Mouse (Mus musculus) splenic B cell, adult 2 months (primary cell): ENCODE measurements around the gene Ccdc122.
"Not testable (repeated sequence)": the region's sequence is repeated elsewhere in the genome, so short reads cannot be mapped to it uniquely, and the experiment has no call there.

Source experiments
- DNase-seq: peaks from one replicate; pipeline ENCODE4 v3.0.0-alpha.2; 2011; ENCODE audit warnings: low read depth, low spot score
- H3K27me3 ChIP-seq: 2 replicates; pipeline ENCODE4 v1.6.1; 2012; ENCODE audit warnings: mild to moderate bottlenecking, low read length, moderate library complexity, mixed read lengths; ENCODE audit not compliant: control insufficient read depth, poor library complexity, insufficient read depth, severe bottlenecking
- H3K36me3 ChIP-seq: 2 replicates; pipeline ENCODE4 v1.6.1; 2012; ENCODE audit warnings: mild to moderate bottlenecking, low read length, moderate library complexity, mixed read lengths; ENCODE audit not compliant: control insufficient read depth, poor library complexity, insufficient read depth, severe bottlenecking

Gene Ccdc122

DNA sequence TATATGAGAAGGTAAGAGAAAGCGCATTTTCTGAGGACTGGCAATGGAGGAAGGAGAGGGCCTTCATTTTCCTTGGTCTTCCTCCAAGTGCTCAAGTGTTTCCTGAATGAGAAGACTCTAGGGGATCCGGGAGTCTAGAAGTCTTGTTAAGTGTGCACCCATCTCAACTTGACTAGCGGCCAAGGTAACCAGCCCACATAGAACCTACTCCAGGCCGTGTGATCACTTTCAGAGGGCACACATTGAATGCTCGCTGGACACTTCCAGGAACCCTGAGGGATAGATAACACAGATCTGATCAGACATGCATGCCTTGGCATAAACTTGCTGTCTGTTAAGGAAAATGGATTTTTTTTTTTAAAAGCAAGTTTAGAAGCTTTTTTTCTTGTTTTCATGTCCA, 758 bp downstream of the Ccdc122 start:
- Histone ChIP-seq H3K36me3 (no peaks in the 10 kb centered on the region), H3K27me3 (no peaks in the 10 kb centered on the region)
- peak; percentile 15 for DNase-seq

DNA sequence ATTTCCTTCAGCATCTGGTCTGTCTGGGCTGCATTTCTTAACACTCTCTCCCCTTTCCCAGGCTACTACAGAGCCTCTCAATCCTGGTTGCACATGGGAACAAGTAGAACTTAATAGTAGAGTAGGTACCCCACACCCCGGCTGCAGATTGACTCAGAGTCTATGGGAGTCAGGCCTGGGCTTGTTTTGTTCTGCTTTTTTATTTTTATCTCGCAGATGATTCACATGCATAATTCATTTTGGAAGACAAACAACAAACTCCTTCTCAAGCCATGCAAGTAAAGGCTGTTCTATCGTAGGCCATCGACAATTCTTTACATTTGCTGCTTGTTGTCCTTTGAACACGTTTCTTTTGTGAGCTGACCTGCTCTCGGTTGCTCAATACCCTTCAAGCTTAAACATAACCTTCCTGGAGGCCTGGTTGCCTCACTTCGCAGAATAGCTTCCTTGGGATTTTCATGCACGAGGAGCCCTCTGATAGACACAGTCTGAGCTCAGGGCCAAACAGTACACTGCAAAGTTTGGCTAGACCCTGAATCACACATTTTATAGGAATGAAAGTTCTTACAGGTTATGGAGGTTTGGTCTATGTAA, 1.4 kb downstream of the Ccdc122 start:
- H3K36me3 ChIP-seq: no peaks in the 10 kb centered on the region
- DNase-seq: peak; percentile 17
- H3K27me3 ChIP-seq: no peaks in the 10 kb centered on the region

DNA sequence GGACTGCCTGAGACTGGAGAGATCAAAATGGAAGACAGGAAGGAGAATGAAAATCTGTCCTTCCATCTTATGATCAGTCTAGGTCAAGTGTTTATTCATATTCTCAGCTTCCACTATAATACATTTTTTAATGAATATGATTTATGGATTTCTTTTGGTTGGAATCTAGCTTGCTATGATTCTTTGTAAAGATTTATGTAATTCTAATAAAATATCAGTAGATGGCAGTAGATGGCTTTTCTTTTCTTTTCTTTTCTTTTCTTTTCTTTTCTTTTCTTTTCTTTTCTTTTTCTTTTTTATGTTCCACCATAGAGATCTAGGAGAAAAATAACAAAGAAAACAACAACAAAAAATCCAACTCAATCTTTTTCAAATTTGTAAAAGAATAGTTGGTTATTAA, 16.7 kb downstream of the Ccdc122 start:
- no peaks in the 10 kb centered on the region for H3K36me3 ChIP-seq
- DNase-seq: no peak
- no peaks in the 10 kb centered on the region for H3K27me3 ChIP-seq

DNA sequence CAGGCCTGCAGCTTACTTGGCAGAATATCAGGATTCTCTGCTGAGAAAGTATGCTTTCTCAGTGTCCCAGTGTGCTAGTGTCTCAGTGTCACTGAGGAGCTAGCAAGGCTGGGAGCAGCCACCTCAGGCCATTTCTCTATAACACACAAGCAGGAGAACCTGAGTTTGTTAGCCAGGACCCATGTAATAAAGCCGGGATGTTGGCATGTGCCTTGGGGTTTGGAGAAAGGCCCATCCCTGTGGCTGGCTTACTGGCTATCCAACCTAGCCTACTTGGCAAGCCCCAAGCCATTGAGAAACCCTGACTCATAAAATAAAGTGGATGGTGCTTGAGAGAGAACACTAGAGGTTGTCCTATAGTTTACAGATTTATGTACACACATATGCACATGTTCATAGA, 32.8 kb downstream of the Ccdc122 start:
- Histone ChIP-seq H3K27me3 (no peaks in the 10 kb centered on the region), H3K36me3 (no peaks in the 10 kb centered on the region)
- no peak for DNase-seq

DNA sequence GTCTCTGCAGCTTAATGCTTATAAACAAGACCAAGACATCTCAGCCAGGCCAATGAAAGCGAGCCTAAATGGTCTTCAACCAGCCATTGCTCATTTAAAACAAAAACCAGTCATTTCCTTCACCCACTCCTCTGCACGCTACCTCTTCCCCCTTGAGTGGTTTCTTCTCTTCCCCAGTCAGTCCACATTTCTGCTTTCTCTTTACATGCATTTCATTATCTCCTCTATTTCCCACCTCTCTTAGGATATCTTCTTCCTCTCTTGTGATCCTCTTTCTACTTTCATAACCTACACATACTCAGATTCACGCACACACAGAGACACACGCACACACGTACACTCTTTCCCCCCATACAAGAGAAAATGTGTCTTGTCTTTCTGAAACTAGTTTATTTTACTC, 44.7 kb downstream of the Ccdc122 start:
- DNase-seq: peak; percentile 25
- Histone ChIP-seq H3K36me3 (no peaks in the 10 kb centered on the region), H3K27me3 (no peaks in the 10 kb centered on the region)

DNA sequence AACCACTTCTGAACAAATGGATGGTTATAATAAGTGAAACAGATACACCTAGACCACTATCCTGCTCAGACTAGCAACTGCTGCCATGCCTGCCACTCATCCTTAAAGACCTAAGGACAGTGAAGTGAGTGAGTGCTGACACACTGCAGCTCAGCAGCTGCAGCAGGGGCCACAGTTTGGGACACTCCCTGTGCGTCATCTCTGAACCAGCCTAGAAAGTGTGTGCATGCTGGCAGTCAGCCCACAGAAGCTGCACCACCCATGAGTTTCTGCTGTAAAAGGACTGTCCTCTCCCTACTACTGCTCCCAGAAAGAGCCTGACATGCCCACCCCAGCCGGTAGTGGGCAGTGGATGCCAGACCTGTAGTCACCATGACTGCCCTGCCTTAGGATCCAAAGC, 63.7 kb downstream of the Ccdc122 start:
- no peaks in the 10 kb centered on the region for H3K36me3 ChIP-seq
- no peaks in the 10 kb centered on the region for H3K27me3 ChIP-seq
- no peak for DNase-seq

DNA sequence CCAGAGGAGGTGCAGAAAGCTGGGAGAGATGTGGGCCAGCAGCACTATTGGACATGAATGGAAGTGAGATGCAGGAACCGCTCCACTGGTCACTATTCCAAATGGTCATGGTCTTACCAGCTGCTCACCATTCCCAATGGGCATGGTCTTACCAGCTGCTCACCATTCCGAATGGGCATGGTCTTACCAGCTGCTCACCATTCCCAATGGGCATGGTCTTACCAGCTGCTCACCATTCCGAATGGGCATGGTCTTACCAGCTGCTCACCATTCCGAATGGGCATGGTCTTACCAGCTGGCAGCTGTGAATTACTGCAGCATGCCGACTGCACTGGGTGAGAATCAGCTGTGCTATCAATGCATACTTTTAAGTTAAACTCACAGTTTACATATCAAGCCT, 74.0 kb downstream of the Ccdc122 start:
- H3K27me3 ChIP-seq, DNase-seq, H3K36me3 ChIP-seq: not testable (repeated sequence)

DNA sequence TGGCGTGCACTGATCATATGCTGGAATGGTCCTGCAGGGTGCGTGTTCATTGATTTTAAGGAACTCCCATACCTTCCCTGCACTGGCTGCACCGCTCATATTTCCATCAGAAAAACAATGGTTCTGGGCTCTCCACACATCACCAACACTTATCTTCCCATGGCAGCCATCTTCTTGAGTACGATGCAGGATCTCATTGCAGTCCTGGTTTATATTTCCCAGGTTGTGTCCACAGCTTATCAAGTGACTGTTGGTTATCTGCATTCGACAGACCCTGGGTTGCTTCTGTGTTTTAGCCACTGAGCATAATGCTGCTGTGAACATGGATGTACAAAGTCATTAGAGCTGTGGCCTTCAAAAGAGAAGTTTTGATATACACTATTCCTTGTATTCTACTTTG, 94.0 kb downstream of the Ccdc122 start:
- Histone ChIP-seq H3K36me3 (no peaks in the 10 kb centered on the region), H3K27me3 (no peaks in the 10 kb centered on the region)
- no peak for DNase-seq

DNA sequence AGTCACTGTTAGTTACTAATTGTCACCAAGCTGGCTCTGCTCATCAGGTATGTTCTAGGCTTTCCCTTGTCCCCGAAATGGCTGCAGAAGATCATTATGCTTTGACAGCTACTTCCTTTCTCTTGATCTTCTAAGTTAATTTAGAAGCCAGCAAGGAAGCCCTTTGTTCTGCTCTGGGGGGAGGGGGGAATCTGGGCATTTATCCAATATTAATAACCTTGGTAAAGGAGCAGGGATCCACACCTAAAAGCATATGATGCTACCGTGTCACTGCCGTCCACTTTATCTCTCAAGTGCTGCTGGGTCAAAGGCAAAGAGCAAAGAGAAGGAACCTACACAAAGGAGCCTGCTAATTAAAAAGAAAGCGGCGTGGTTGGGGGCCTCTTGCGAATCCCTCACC, 100.4 kb downstream of the Ccdc122 start:
- no peak for DNase-seq
- Histone ChIP-seq H3K36me3 (no peaks in the 10 kb centered on the region), H3K27me3 (no peaks in the 10 kb centered on the region)

DNA sequence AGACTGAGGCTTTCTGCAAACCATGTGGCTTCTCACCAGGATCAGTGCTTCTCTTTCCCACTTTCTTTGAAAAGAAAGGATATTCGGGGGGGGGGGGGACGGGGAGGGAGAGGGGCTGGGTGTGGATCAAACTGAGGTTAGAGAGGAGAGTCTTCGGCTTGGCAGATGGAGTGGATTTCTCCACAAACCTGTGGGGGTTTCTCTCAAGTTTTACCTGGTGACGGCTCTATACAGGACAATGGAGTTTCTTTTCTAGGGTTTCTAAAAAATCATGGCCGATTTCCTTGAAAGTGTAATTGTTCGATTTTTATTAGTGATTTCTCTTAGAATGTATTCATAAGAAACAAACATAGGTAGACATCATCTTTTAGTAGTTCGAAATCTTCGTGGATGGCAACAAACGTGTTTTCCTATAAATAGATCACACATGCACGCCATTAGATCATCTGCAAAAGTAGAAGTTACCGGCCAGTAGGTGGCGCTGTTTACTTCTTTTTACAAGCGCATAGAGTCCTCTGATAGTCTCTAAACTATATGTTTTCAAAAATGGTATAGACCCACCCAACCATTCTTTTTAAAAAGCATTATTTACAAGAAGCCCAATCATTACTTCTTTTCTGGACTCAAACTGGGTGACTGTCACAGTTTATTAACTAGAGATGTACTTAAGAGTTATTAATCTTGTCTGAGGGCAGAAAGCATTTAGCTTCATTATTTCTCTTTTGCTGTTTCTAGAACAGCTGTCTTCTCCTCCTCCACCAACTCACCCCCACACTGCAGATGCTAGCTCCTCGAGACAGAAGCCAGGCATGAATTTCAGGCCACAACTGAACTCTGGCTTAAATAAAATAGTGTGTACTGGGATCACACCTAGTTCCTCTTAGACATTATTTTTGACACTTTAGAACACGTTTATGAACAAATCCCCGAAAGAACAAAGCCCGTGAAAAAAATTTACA, 105.0 kb downstream of the Ccdc122 start:
- peak; percentile 85 for DNase-seq
- Histone ChIP-seq H3K36me3 (no peaks in the 10 kb centered on the region), H3K27me3 (no peaks in the 10 kb centered on the region)

DNA sequence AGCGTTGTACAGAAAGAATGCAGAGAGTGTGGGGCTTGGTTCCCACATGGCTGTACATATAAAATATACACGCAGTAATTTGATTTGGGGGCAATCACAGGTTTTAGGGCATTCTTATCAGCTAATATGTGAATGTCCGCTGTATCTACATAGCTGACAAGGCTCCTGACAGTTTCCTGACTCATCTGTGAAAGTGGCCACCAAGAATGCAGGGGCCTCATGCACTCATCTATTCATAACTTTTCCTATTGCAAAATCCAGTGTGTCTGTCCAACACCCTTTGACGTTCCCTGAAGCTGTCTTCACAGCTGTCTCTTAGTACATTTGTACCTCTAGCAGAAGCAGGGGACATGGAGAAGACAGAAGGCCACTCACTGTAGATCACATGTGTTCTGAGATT, 108.5 kb downstream of the Ccdc122 start:
- no peak for DNase-seq
- Histone ChIP-seq H3K27me3 (no peaks in the 10 kb centered on the region), H3K36me3 (no peaks in the 10 kb centered on the region)

DNA sequence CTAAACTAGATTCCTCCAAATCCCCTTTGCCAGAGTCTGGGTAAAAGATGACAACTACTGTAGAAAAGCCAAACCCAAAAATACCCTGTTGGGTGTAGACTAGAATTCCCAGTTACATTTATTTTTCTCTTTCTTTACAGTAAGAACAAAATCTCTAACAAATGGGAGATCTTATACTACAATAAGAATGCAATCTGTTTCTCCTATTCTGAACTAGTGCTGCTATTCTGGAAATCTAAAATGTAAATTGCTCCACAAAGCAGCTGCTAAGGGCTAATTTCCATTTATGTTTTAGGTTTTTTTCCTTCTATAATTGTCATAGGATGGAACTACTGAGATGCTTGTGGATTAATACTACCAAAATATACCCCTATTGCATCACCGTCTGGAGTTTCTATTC, 111.1 kb downstream of the Ccdc122 start:
- Histone ChIP-seq H3K27me3 (no peaks in the 10 kb centered on the region), H3K36me3 (no peaks in the 10 kb centered on the region)
- no peak for DNase-seq

DNA sequence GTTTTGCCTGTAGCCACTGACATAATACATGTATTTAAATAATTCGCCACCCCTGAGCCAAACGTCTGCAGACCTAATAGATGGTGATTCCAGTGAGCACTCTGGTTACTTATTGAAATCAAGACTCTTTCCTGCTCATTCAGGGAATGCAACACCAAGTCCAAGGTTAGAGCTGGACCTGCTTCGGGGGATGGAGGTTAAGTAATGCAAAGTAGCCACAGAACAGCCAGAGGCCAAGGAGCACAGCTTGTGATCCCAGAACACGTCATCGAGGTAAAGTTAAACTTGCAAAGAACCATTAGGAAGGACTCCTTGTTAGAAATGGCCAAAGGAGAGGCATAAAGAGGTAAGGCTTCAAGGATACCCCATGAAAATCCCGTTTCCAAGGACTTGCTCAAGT, 114.0 kb downstream of the Ccdc122 start:
- Histone ChIP-seq H3K36me3 (no peaks in the 10 kb centered on the region), H3K27me3 (no peaks in the 10 kb centered on the region)
- no peak for DNase-seq

DNA sequence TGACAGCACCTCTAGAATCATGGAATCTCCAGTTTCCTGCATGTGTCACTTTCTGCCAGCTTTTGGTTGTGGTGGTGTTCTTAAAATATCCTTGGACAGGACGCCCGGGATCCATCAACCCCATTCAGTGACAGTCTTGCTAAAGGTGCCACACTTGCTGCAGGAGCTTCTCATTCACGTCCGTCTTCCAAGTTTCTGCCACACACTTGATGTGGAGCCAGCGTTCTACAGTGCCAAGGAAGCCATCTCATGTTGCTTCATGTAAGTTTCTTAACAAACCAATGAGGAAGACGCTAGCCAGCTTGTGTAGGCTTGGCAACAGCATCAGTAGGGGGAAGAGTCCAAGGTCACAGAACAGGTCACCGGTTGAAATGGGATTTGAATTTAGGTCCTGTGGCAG, 114.9 kb downstream of the Ccdc122 start:
- Histone ChIP-seq H3K27me3 (no peaks in the 10 kb centered on the region), H3K36me3 (no peaks in the 10 kb centered on the region)
- DNase-seq: no peak

DNA sequence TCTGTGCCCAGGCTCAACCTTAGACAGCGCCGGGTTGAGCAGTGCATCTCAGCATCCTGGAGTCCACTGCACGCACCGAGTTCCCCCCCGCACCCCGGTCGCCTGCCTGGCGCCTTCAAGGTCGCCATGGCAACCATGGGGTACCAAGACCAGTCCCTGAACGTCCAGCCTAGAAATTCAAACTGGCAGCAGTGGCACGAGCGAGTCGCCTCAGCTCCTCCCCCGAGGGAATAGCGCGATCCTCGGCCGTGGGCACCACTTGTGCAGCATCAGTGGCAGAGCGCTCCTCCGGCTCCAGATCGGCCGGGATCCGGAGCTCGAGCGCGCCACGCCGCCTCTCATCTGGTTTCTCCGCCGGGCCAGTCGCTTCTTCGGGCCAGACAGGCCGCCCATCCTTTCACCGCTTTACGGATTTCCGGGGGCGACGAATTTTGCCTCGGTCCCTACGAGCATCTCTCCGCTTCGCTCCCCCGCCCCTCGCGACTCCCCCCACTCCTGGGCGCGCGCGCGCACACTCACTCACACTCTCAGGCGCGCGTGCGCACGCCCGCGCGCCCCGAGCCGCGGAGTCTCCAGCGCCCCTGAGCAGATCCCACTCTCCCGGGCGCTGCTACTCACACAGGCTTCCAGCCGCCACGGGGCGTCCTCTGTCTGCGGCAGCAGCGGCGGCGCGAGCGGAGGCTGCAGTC, 119.8 kb downstream of the Ccdc122 start, which contains the start of gene Enox1:
Gene Enox1, plus strand, starts transcription at position 542 of the 689 bp plus-strand sequence.
- Histone ChIP-seq H3K27me3 (no peaks in the 10 kb centered on the region), H3K36me3 (no peaks in the 10 kb centered on the region)
- no peak for DNase-seq
